Mouse (Mus musculus): ENCODE results near the gene Furin. TPM values are rescaled to one million over a fixed set of nuclear protein-coding genes. Genes with fewer than 3 reads are reported as not detected.
A peak's percentile ranks its signal among the peaks of the same experiment; 100 is the strongest.

The Furin gene
- total and polyA plus RNA-seq, 3 experiments: 1.5 to 20.9 (median 13.5) TPM

- peak overlapping the region; percentile 82 for H3K27ac ChIP-seq (ENCODE audit: insufficient read depth, low read depth)
- H3K4me2 ChIP-seq (ENCODE audit: insufficient read depth, low read depth, poor library complexity, severe bottlenecking): peak overlapping the region; percentile 88
- peaks cover 21 to 35% of the 10 kb centered on the region in 2 experiments for H3K36me3 ChIP-seq (replicated peaks in 1 of 2; ENCODE audit: control insufficient read depth in 1 of 2, insufficient read depth in 1 of 2, low read length in 1 of 2)
- H3K4me1 ChIP-seq (ENCODE audit: control insufficient read depth in 1 of 2, insufficient read depth in 2 of 2): peaks cover 16 to 45% of the 10 kb centered on the region in 2 experiments
- peak overlapping the region; percentile 67 for H3K9ac ChIP-seq (ENCODE audit: insufficient read depth, low read depth)
- in situ Hi-C loops (cut with MboI; ENCODE audit: low pct_ligation_motif_present, low pct_unique_long_range_greater_than_20kb, low sequenced_read_pairs): loop anchor here (5.0 kb wide), 1 partner anchor 37 kb away; no protein-coding TSS in a partner anchor
- H3K27me3 ChIP-seq (replicated peaks): peaks cover 15% of the 10 kb centered on the region
- no peaks in the 10 kb centered on the region for H3K79me2 ChIP-seq (replicated peaks; ENCODE audit: control insufficient read depth, extremely low read depth, insufficient read depth, poor library complexity, severe bottlenecking)
- H3K9me3 ChIP-seq (replicated peaks; ENCODE audit: low read length): no peaks in the 10 kb centered on the region
- TF ChIP-seq TBP (conservative IDR thresholded peaks at IDR 0.05; ENCODE audit: low read depth, low read length): 0 out of 2 replicates have a peak, but pooled peaks have one; percentile 16
- TF ChIP-seq POLR2A (IDR thresholded peaks at IDR 0.05; ENCODE audit: low read depth, low read length): peak; percentile 79
- TF ChIP-seq MEF2A (IDR thresholded peaks at IDR 0.05; ENCODE audit: borderline replicate concordance, low read depth, low read length): no peak
- TF ChIP-seq NRF1 (IDR thresholded peaks at IDR 0.05; ENCODE audit: low read depth, low read length): peak; percentile 99
- TF ChIP-seq ETS1 (conservative IDR thresholded peaks at IDR 0.05; ENCODE audit: low read depth, low read length): no peak
- TF ChIP-seq USF1 (IDR thresholded peaks at IDR 0.05; ENCODE audit: low read depth, low read length): no peak
- TF ChIP-seq MXI1 (IDR thresholded peaks at IDR 0.05; ENCODE audit: low read depth, low read length): peak; percentile 65
- TF ChIP-seq MYC (IDR thresholded peaks at IDR 0.05; ENCODE audit: low read depth, low read length): 0 out of 2 replicates have a peak, but pooled peaks have one; percentile 8
- TF ChIP-seq RAD21 (IDR thresholded peaks at IDR 0.05; ENCODE audit: low read depth, low read length): peak; percentile 17
- 0 out of 2 replicates have a peak, but pooled peaks have one; percentile 50 for TF ChIP-seq ZMIZ1 (IDR thresholded peaks at IDR 0.05; ENCODE audit: low read depth, low read length)
- peak; percentile 61; the same call in 1 of the 2 replicates for TF ChIP-seq NELFE (IDR thresholded peaks at IDR 0.05; ENCODE audit: low read depth, low read length)
- peak; percentile 15 to 84; a peak in 2 of 4 replicates for TF ChIP-seq CTCF (conservative IDR thresholded peaks at IDR 0.05 in 1 of 2, IDR thresholded peaks at IDR 0.05 in 1 of 2; ENCODE audit: low read depth in 2 of 2, low read length in 2 of 2)
- TF ChIP-seq SMC3 (IDR thresholded peaks at IDR 0.05; ENCODE audit: low read depth, low read length): peak; percentile 31
- TF ChIP-seq JUN (IDR thresholded peaks at IDR 0.05; ENCODE audit: insufficient read depth, low read depth, low read length): no peak
- dilution Hi-C loops (cut with MboI; ENCODE audit: extremely low pct_ligation_motif_present, extremely low pct_unique_long_range_greater_than_20kb, low sequenced_read_pairs): no loop called here
- H3K4me3 ChIP-seq (replicated peaks in 1 of 3; ENCODE audit: low read depth in 2 of 3, low read length in 2 of 3, poor library complexity in 1 of 3): peak overlapping the region; percentile 63 to 87 (median 67)
- DNase-seq (ENCODE audit: extremely low read depth): peak; percentile 98
Observed at GRCm38 (mm10) chr7:80339793-80340628, 65.2 kb downstream of the Furin start.

DNA sequence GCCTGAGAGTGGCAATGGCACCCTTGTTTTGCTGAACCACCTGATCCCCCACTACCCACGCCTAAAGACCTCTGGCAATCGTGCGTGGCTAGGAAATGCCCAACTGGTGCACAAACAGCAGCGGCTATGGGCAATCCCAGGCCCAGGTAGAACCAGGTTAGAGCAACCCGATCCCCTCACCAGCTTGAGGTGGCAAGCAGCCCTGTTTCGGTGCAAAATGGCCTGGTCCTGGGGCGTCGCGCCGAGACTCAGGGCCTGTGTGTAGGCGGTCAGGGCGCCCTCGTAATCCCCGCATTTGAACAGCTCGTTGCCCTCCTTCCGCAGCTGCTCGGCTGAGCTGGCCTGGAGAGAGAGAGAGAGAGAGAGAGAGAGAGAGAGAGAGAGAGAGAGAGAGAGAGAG, 65.9 kb downstream of the Furin start:
- in situ Hi-C loops (cut with MboI; ENCODE audit: low pct_ligation_motif_present, low pct_unique_long_range_greater_than_20kb, low sequenced_read_pairs): no loop called here
- H3K4me1 ChIP-seq (ENCODE audit: control insufficient read depth in 1 of 2, insufficient read depth in 2 of 2): peaks cover 16 to 45% of the 10 kb centered on the region in 2 experiments

More for the DNA sequence above, 65.9 kb downstream of the Furin start:
- TF ChIP-seq POLR2A (IDR thresholded peaks at IDR 0.05; ENCODE audit: low read depth, low read length) (no peak), KAT2A (IDR thresholded peaks at IDR 0.05; ENCODE audit: insufficient replicate concordance, low read length) (no peak), MEF2A (IDR thresholded peaks at IDR 0.05; ENCODE audit: borderline replicate concordance, low read depth, low read length) (no peak), ZNF384 (IDR thresholded peaks at IDR 0.05; ENCODE audit: low read depth, low read length) (no peak), ELF1 (IDR thresholded peaks at IDR 0.05; ENCODE audit: low read depth, low read length) (no peak), SIN3A (IDR thresholded peaks at IDR 0.05; ENCODE audit: low read length) (peak; percentile 40; the same call in 1 of the 2 replicates)
- H3K27me3 ChIP-seq (replicated peaks): peaks cover 15% of the 10 kb centered on the region
- no peak overlapping the region for H3K27ac ChIP-seq (ENCODE audit: insufficient read depth, low read depth)
- no peaks in the 10 kb centered on the region for H3K79me2 ChIP-seq (replicated peaks; ENCODE audit: control insufficient read depth, extremely low read depth, insufficient read depth, poor library complexity, severe bottlenecking)
- peak overlapping the region; percentile 55 for H3K4me2 ChIP-seq (ENCODE audit: insufficient read depth, low read depth, poor library complexity, severe bottlenecking)
- H3K4me3 ChIP-seq (replicated peaks in 1 of 3; ENCODE audit: low read depth in 2 of 3, low read length in 2 of 3, poor library complexity in 1 of 3): peak overlapping the region; percentile 47 to 87 (median 51)
- no peak for DNase-seq (ENCODE audit: extremely low read depth)
- H3K9ac ChIP-seq (ENCODE audit: insufficient read depth, low read depth): peak overlapping the region; percentile 43
- peaks cover 28 to 41% of the 10 kb centered on the region in 2 experiments for H3K36me3 ChIP-seq (replicated peaks in 1 of 2; ENCODE audit: control insufficient read depth in 1 of 2, insufficient read depth in 1 of 2, low read length in 1 of 2)
- dilution Hi-C loops (cut with MboI; ENCODE audit: extremely low pct_ligation_motif_present, extremely low pct_unique_long_range_greater_than_20kb, low sequenced_read_pairs): no loop called here
- H3K9me3 ChIP-seq (replicated peaks; ENCODE audit: low read length): no peaks in the 10 kb centered on the region

Other genes starting within 250 kb of the Furin start
- gene Sema4b, start 218.6 kb downstream of the Furin start, total RNA-seq (2012; rRNA removed): 8.6 and 9.4 TPM in 2 replicates
- gene Sema4b, start 218.6 kb downstream of the Furin start, total RNA-seq (2014; rRNA removed): 1.3 and 1.5 TPM in 2 replicates
- gene Sema4b, start 218.6 kb downstream of the Furin start, polyA plus RNA-seq (2012; ENCODE audit: insufficient read length, low read depth): 5.2 and 6.7 TPM in 2 replicates
- gene Cib1, start 172.6 kb downstream of the Furin start, total RNA-seq (2012; rRNA removed): 69.6 and 73.1 TPM in 2 replicates
- gene Cib1, start 172.6 kb downstream of the Furin start, total RNA-seq (2014; rRNA removed): 29.1 and 29.5 TPM in 2 replicates
- gene Cib1, start 172.6 kb downstream of the Furin start, polyA plus RNA-seq (2012; ENCODE audit: insufficient read length, low read depth): 48.1 and 51.8 TPM in 2 replicates
- 3.6 and 4.2 TPM in 2 replicates for gene Gdpgp1, start 172.6 kb downstream of the Furin start, total RNA-seq (2012; rRNA removed)
- gene Gdpgp1, start 172.6 kb downstream of the Furin start, total RNA-seq (2014; rRNA removed): 1.9 and 2.0 TPM in 2 replicates
- 2.9 and 3.0 TPM in 2 replicates for gene Gdpgp1, start 172.6 kb downstream of the Furin start, polyA plus RNA-seq (2012; ENCODE audit: insufficient read length, low read depth)
- 0.59 TPM in 2 replicates for gene Ttll13, start 159.1 kb downstream of the Furin start, total RNA-seq (2012; rRNA removed)
- not detected in 2 replicates for gene Ttll13, start 159.1 kb downstream of the Furin start, total RNA-seq (2014; rRNA removed)
- gene Ttll13, start 159.1 kb downstream of the Furin start, polyA plus RNA-seq (2012; ENCODE audit: insufficient read length, low read depth): 0.55 TPM in 1 of 2 replicates, not detected in the other
- gene Ngrn, start 144.2 kb downstream of the Furin start, total RNA-seq (2012; rRNA removed): 32.1 and 33.3 TPM in 2 replicates
- 43.2 and 45.6 TPM in 2 replicates for gene Ngrn, start 144.2 kb downstream of the Furin start, total RNA-seq (2014; rRNA removed)
- 28.3 and 30.9 TPM in 2 replicates for gene Ngrn, start 144.2 kb downstream of the Furin start, polyA plus RNA-seq (2012; ENCODE audit: insufficient read length, low read depth)
- gene Vps33b, start 135.8 kb downstream of the Furin start, total RNA-seq (2012; rRNA removed): 20.6 and 23.2 TPM in 2 replicates
- gene Vps33b, start 135.8 kb downstream of the Furin start, total RNA-seq (2014; rRNA removed): 15.5 and 15.8 TPM in 2 replicates
- 16.6 and 20.4 TPM in 2 replicates for gene Vps33b, start 135.8 kb downstream of the Furin start, polyA plus RNA-seq (2012; ENCODE audit: insufficient read length, low read depth)
- gene Prc1, start 111.0 kb downstream of the Furin start, total RNA-seq (2012; rRNA removed): 52.5 and 64.8 TPM in 2 replicates
- 83.0 and 84.4 TPM in 2 replicates for gene Prc1, start 111.0 kb downstream of the Furin start, total RNA-seq (2014; rRNA removed)
- 75.6 and 80.4 TPM in 2 replicates for gene Prc1, start 111.0 kb downstream of the Furin start, polyA plus RNA-seq (2012; ENCODE audit: insufficient read length, low read depth)
- gene Rccd1, start 81.0 kb downstream of the Furin start, total RNA-seq (2012; rRNA removed): 16.4 and 18.3 TPM in 2 replicates
- 14.1 and 18.5 TPM in 2 replicates for gene Rccd1, start 81.0 kb downstream of the Furin start, total RNA-seq (2014; rRNA removed)
- 17.4 and 21.0 TPM in 2 replicates for gene Rccd1, start 81.0 kb downstream of the Furin start, polyA plus RNA-seq (2012; ENCODE audit: insufficient read length, low read depth)
- 21.8 and 22.6 TPM in 2 replicates for gene Unc45a, start 64.4 kb downstream of the Furin start, total RNA-seq (2012; rRNA removed)
- 7.9 and 13.8 TPM in 2 replicates for gene Unc45a, start 64.4 kb downstream of the Furin start, total RNA-seq (2014; rRNA removed)
- 16.8 and 22.2 TPM in 2 replicates for gene Unc45a, start 64.4 kb downstream of the Furin start, polyA plus RNA-seq (2012; ENCODE audit: insufficient read length, low read depth)
- gene Hddc3, start 62.3 kb downstream of the Furin start, total RNA-seq (2012; rRNA removed): 9.6 and 12.6 TPM in 2 replicates
- 3.1 and 5.5 TPM in 2 replicates for gene Hddc3, start 62.3 kb downstream of the Furin start, total RNA-seq (2014; rRNA removed)
- 2.6 and 4.6 TPM in 2 replicates for gene Hddc3, start 62.3 kb downstream of the Furin start, polyA plus RNA-seq (2012; ENCODE audit: insufficient read length, low read depth)
- 46.3 and 48.3 TPM in 2 replicates for gene Man2a2, start 34.1 kb downstream of the Furin start, total RNA-seq (2012; rRNA removed)
- gene Man2a2, start 34.1 kb downstream of the Furin start, total RNA-seq (2014; rRNA removed): 12.5 and 14.3 TPM in 2 replicates
- gene Man2a2, start 34.1 kb downstream of the Furin start, polyA plus RNA-seq (2012; ENCODE audit: insufficient read length, low read depth): 33.6 and 44.3 TPM in 2 replicates
- gene Fes, start 17.5 kb downstream of the Furin start, total RNA-seq (2012; rRNA removed): 7.1 and 9.8 TPM in 2 replicates
- 4.3 and 6.5 TPM in 2 replicates for gene Fes, start 17.5 kb downstream of the Furin start, total RNA-seq (2014; rRNA removed)
- 11.7 and 16.2 TPM in 2 replicates for gene Fes, start 17.5 kb downstream of the Furin start, polyA plus RNA-seq (2012; ENCODE audit: insufficient read length, low read depth)
- gene Blm, start 129.7 kb upstream of the Furin start, total RNA-seq (2012; rRNA removed): 24.1 and 25.6 TPM in 2 replicates
- gene Blm, start 129.7 kb upstream of the Furin start, total RNA-seq (2014; rRNA removed): 36.4 and 41.4 TPM in 2 replicates
- gene Blm, start 129.7 kb upstream of the Furin start, polyA plus RNA-seq (2012; ENCODE audit: insufficient read length, low read depth): 56.2 TPM in 2 replicates